In genomic region chr14:40947431-40948394, GRCm38 (mm10) we compare ENCODE assay signal across 8 mouse cellular contexts. TPM values are rescaled to one million over a fixed set of nuclear protein-coding genes. Genes with fewer than 3 reads are reported as not detected.
DNase-seq lines count a peak whose midpoint lies in the region; ATAC-seq and TF ChIP-seq lines count a peak whose summit lies in the region.

No protein-coding gene starts in this region.

- peak overlapping the region; percentile 88 for H3K27ac ChIP-seq in liver, embryonic 14.5 days
- peak overlapping the region; percentile 84 for H3K27ac ChIP-seq in stomach, embryonic 14.5 days (ENCODE audit: low read length)

- peak overlapping the region; percentile 63 for H3K4me2 ChIP-seq in liver, embryonic 14.5 days (ENCODE audit: low read depth)
- H3K4me2 ChIP-seq in stomach, embryonic 14.5 days (replicated peaks; ENCODE audit: low read depth, low read length): 0 out of 2 replicates have a peak overlapping the region, but pooled peaks have one; percentile 13

- H3K4me1 ChIP-seq in liver, embryonic 14.5 days (replicated peaks; ENCODE audit: control insufficient read depth in 2 of 2, insufficient read depth in 2 of 2, low read length in 1 of 2): peaks cover 30 to 55% of the 10 kb centered on the region in 2 experiments
- peaks cover 20% of the 10 kb centered on the region for H3K4me1 ChIP-seq in stomach, embryonic 14.5 days (ENCODE audit: control insufficient read depth, insufficient read depth, low read length)

- ATAC-seq in erythroid progenitor cell, adult 5-6 weeks (replicated peaks; ENCODE audit: low FRiP score, poor library complexity, severe bottlenecking): peak; percentile 87
- ATAC-seq in liver, embryonic 14.5 days (ENCODE audit: insufficient read depth): peak; percentile 96
- peak; percentile 68 for ATAC-seq in stomach, embryonic 14.5 days (ENCODE audit: insufficient number of reproducible peaks, insufficient read depth, low FRiP score, low read depth)

- H3K9me3 ChIP-seq in liver, embryonic 14.5 days (ENCODE audit: control insufficient read depth, low read length): no peaks in the 10 kb centered on the region
- no peaks in the 10 kb centered on the region for H3K9me3 ChIP-seq in stomach, embryonic 14.5 days (ENCODE audit: control insufficient read depth, low read depth, low read length)

- TF ChIP-seq EP300 in liver, embryonic 14.5 days (IDR thresholded peaks at IDR 0.05; ENCODE audit: low read depth): peak; percentile 41; the same call in 1 of the 2 replicates

- WGBS in liver, embryonic 14.5 days (ENCODE audit: insufficient replicate concordance): 7% methylated on average over 14 of the region's 14 CpGs
- 69% methylated on average over 14 of the region's 14 CpGs for WGBS in stomach, embryonic 14.5 days

- peak overlapping the region; percentile 34 to 50 for H3K4me3 ChIP-seq in liver, embryonic 14.5 days (ENCODE audit: insufficient read depth in 1 of 2, low read depth in 2 of 2, low read length in 2 of 2)
- no peak overlapping the region for H3K4me3 ChIP-seq in stomach, embryonic 14.5 days (ENCODE audit: low read depth, low read length)

- peak; percentile 60 to 63 for DNase-seq in urinary bladder, adult 18-20 months (ENCODE audit: low spot score in 2 of 2)
- DNase-seq in urinary bladder, postnatal 10 days (ENCODE audit: low spot score): no peak
- peak; percentile 81 to 89 (median 82) for DNase-seq in liver, embryonic 14.5 days (ENCODE audit: low read depth in 3 of 3, low spot score in 3 of 3)
- DNase-seq in frontal cortex, postnatal 14 days (ENCODE audit: low spot score in 2 of 2): no peak
- DNase-seq in cerebellum, adult 18-20 months: no peak
- no peak for DNase-seq in embryo, embryonic 9.5 days (ENCODE audit: extremely low spot score)

- no peak for TF ChIP-seq CTCF in liver, embryonic 14.5 days (IDR thresholded peaks at IDR 0.05; ENCODE audit: low read depth)

- peak overlapping the region; percentile 41 for H3K9ac ChIP-seq in liver, embryonic 14.5 days (replicated peaks)
- no peak overlapping the region for H3K9ac ChIP-seq in stomach, embryonic 14.5 days (replicated peaks; ENCODE audit: low read depth, low read length)

- no peaks in the 10 kb centered on the region for H3K36me3 ChIP-seq in liver, embryonic 14.5 days (replicated peaks; ENCODE audit: control insufficient read depth, insufficient read depth, low read depth)
- no peaks in the 10 kb centered on the region for H3K36me3 ChIP-seq in stomach, embryonic 14.5 days (ENCODE audit: control insufficient read depth, insufficient read depth, low read length)

- no peaks in the 10 kb centered on the region for H3K27me3 ChIP-seq in liver, embryonic 14.5 days (ENCODE audit: control insufficient read depth, insufficient read depth, low read length)
- H3K27me3 ChIP-seq in stomach, embryonic 14.5 days (ENCODE audit: control insufficient read depth, insufficient read depth, low read length): no peaks in the 10 kb centered on the region

RNA-seq across cellular contexts. Expression of gene Tspan14, which starts 18.9 kb away (rescaled TPM):
- total RNA-seq in erythroid progenitor cell, adult 5-6 weeks (2015; ENCODE audit: low replicate concordance): 8.8 and 13.3 TPM in 2 replicates
- 4.4 and 7.9 TPM in 2 replicates for total RNA-seq in erythroid progenitor cell, adult 5-6 weeks (2017; ENCODE audit: low replicate concordance)
- 22.0 and 22.9 TPM in 2 replicates for polyA plus RNA-seq in liver, embryonic 14.5 days (2012; rRNA removed)
- polyA plus RNA-seq in liver, embryonic 14.5 days (2014; fragmentation: Nextera tagmentation; extraction: Ambion mirVana): 25.4 and 28.5 TPM in 2 replicates
- polyA plus RNA-seq in stomach, embryonic 14.5 days (2014; fragmentation: Nextera tagmentation; extraction: Ambion mirVana): 84.5 and 88.2 TPM in 2 replicates

RNA-seq across cellular contexts. Expression of gene Sh2d4b, which starts 54.6 kb away (rescaled TPM):
- total RNA-seq in erythroid progenitor cell, adult 5-6 weeks (2015; ENCODE audit: low replicate concordance): not detected in 2 replicates
- 0.39 TPM in 1 of 2 replicates, not detected in the other for total RNA-seq in erythroid progenitor cell, adult 5-6 weeks (2017; ENCODE audit: low replicate concordance)
- 0.18 and 0.23 TPM in 2 replicates for polyA plus RNA-seq in liver, embryonic 14.5 days (2012; rRNA removed)
- polyA plus RNA-seq in liver, embryonic 14.5 days (2014; fragmentation: Nextera tagmentation; extraction: Ambion mirVana): 0.08 TPM in 1 of 2 replicates, not detected in the other
- polyA plus RNA-seq in stomach, embryonic 14.5 days (2014; fragmentation: Nextera tagmentation; extraction: Ambion mirVana): 0.56 and 0.73 TPM in 2 replicates

Comparison
In these comparisons a context has a peak if more than half of its experiments do, and no peak if none do; other contexts are left out.
1. DNase-seq: peak in urinary bladder, adult 18-20 months (2 of 2) and liver, embryonic 14.5 days (3 of 3); none in urinary bladder, postnatal 10 days (single experiment), frontal cortex, postnatal 14 days (0 of 2), cerebellum, adult 18-20 months (0 of 2) and embryo, embryonic 9.5 days (single experiment).
2. Peak in every context shown above with its lines, with median percentiles within 50 percentile points of each other: ATAC-seq.